15 mouse cellular contexts compared by ENCODE assay signal in the genomic region with DNA sequence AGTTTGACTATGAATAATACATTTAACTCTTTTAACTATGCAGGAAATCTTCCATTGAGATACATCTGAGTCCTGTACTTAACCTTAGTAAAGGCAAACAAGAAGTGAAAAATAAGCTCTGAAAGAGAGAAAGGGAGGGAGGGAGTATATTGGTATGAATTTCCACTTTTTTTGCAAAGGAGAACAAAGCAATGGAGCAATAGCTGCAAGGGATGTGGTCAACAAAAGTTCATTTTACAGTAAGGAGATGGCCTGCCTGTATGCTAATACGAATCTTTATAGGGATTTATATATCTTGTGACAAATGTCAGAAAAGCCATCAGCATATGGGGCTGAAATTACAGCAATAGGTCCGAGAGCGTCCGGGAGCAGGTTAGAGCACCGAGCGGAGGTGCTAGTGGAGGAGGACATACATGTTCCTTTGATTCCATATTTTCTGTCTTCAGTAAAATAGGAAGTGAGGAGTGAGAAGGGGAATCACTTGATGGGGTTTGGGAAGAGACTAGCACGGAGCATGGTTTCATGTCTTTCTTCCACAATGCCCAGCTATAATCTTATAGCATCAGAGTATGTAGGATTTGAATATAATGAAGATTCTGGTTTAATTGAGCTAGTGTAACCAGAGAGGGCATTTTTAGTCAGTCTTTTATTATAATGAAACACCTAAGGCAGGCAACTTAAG.
"Had no signal": no experiment of that assay in that cellular context is flagged by ENCODE, and none has a peak within 500 bp of the region (broad histone marks: within the 10 kb centered on the region; RNA-seq: fewer than 3 reads in every experiment).

No protein-coding gene starts in this region.

- H3K27ac ChIP-seq: neural tube, embryonic 13.5 days; neural tube, embryonic 15.5 days; stomach, embryonic 15.5 days; stomach, postnatal 0 days had no signal

- H3K9ac ChIP-seq: neural tube, embryonic 13.5 days; neural tube, embryonic 15.5 days; stomach, embryonic 15.5 days had no signal

- H3K4me2 ChIP-seq: neural tube, embryonic 13.5 days; neural tube, embryonic 15.5 days; stomach, embryonic 15.5 days had no signal

- DNase-seq: retina, postnatal 1 day; right cerebral cortex, postnatal 14 days; right cerebral cortex, postnatal 25 days; right cerebral cortex, postnatal 4 days; spleen, adult 18-20 months; thymus, adult 18-20 months; thymus, adult 2 months; thymus, postnatal 14 days; thymus, postnatal 25 days; thymus, postnatal 36 days; thymus, postnatal 4 days had no signal

- H3K4me1 ChIP-seq: neural tube, embryonic 13.5 days; neural tube, embryonic 15.5 days; stomach, embryonic 15.5 days had no signal

- H3K4me3 ChIP-seq: neural tube, embryonic 13.5 days; neural tube, embryonic 15.5 days; stomach, embryonic 15.5 days had no signal

- H3K27me3 ChIP-seq: neural tube, embryonic 13.5 days; neural tube, embryonic 15.5 days; stomach, embryonic 15.5 days had no signal

- H3K9me3 ChIP-seq: neural tube, embryonic 13.5 days; neural tube, embryonic 15.5 days; stomach, embryonic 15.5 days had no signal

- H3K36me3 ChIP-seq: neural tube, embryonic 13.5 days; neural tube, embryonic 15.5 days; stomach, embryonic 15.5 days had no signal
